Mouse (Mus musculus): Measurements from ENCODE around the gene Zswim4.
"Not testable (repeated sequence)": the region's sequence is repeated elsewhere in the genome, so short reads cannot be mapped to it uniquely, and the experiment has no call there.

Zswim4 gene

GRCm38 (mm10) chr8:84236998-84237473 lies at the start of gene Zswim4:
TSS of gene Zswim4 (minus strand) at chr8:84237055.
- DNase-seq = peak; percentile 98

DNA sequence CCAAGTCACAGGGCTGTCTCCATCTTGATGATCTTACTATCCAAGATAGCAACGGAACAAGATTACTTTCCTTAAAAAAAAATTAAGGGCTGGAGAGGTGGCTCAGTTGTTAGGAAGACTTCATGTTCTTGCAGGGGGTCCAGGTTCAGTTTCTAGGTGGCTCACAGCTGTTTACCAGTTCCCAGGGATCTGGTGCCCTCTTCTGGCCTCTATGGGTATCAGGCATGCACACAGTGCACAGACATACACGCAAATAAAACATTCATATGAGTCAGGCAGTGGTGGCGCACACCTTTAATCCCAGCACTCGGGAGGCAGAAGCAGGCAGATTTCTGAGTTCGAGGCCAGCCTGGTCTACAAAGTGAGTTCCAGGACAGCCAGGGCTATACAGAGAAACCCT lies 48.8 kb upstream of the Zswim4 start:
- not testable (repeated sequence) for DNase-seq

DNA sequence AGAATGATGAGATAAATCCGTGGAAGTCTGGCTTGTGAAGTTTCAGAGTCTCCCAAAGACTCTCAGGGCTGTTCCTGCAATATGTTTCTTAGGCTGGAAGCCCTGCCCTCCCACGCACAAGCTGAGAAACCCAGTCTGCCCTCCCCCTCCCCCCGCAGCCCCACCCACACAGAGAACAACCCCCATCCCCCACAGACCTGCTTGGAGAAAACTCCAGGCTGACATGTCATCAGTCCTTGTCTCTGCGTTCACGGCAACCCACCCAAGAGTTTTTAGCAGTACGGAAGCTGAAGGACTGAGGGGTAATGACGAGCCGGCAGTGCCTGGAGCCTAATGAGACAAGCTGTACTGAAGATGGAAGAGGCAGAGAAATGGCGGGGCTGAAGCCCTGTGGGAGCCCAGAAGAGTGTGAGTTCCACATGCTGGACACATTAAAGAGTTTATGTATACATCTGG lies 47.8 kb upstream of the Zswim4 start:
- no peak for DNase-seq

DNA sequence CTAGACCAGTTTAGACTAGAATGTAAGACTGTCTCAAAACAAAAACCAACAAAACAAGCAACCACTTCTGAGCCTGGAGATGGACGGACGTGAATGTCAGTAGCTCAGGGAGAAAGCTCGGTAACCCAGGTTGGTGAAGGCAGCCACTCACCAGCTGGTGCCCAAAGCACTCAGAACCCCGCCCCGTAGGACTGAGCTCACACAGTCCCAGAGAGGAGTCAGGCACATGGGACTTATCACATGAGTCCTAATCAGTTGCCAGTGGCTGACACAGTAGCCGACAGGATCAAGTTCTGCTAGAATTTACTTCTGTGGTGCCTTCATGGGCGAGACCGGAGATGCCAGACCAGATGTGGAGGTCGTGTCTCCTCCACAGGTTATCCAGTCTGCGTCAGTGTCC lies 43.9 kb upstream of the Zswim4 start:
- DNase-seq = no peak

DNA sequence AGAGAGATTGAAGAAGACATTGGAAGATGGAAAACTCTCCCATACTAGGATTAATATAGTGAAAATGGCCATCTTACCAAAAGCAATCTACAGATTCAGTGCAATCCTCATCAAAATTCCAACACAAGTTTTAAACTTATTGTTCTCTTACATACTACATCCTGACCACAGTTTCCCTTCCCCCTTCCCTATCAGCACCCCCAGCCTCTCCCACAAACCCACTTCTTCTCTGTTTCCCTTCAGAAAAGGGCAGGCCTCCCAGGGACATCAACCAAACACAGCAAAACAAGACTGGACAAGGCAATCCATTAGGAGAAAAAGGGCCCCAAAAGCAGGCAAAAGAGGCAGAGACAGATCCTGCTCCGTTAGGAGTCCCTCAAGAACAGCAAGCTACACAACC lies 39.6 kb upstream of the Zswim4 start:
- DNase-seq = no peak

DNA sequence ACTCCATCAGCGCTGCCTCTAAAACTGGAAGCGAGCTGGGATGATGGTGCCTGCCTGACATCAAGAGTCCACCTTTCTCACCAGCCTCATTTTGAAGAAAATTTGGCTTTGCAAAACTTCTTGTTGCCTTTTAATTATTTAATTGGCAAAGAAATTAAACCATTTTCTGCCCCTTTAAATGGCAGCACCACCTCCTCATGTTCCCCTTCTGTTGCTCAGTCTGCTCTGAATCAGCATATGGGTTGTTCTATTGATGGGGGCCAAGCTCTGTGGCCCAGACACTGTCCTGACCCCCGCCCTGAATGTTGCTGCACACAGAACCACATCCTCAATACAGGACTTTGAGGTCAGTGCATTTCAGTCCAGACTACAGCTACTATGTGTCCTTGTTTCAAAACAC lies 37.1 kb upstream of the Zswim4 start:
- no peak for DNase-seq

GRCm38 (mm10) chr8:84272302-84272701 lies 35.4 kb upstream of the Zswim4 start:
- no peak for DNase-seq

- DNase-seq = peak; percentile 100
These were observed 33.3 kb upstream of the Zswim4 start, which contains the start of gene Ccdc130 for GRCm38 (mm10) chr8:84269950-84270773. TSS of gene Ccdc130 (minus strand) at chr8:84270380.

DNA sequence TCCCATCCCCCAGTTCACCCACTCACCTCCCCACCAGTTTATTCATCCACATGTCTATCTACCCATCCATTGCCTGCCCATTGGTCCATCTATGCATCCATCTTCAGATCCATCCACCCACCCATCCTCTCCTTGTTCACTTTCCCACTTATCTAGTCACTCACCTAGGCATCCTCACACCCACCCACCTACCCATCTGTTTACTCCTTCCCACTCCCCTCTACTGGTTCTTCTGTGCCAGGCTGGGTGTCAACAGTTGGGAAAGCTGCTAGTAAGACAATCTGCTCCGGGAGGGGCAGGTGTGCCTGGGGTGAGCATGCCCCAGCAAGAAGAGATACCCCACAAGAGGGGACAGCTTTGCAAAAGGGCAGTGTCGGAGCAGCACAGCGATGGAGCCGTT lies 24.2 kb upstream of the Zswim4 start:
- DNase-seq = no peak

- DNase-seq = peak; percentile 88
These were observed 20.2 kb upstream of the Zswim4 start, which contains the start of gene Mri1 for GRCm38 (mm10) chr8:84256822-84257610. TSS of gene Mri1 (minus strand) at chr8:84257326.

- peak; percentile 52 for DNase-seq
These were observed 19.6 kb upstream of the Zswim4 start for GRCm38 (mm10) chr8:84256458-84256821.

GRCm38 (mm10) chr8:84255858-84256257 lies 19.0 kb upstream of the Zswim4 start:
- DNase-seq = no peak

GRCm38 (mm10) chr8:84249257-84250170 lies 12.7 kb upstream of the Zswim4 start, which contains the start of gene D8Ertd738e:
TSS of gene D8Ertd738e (minus strand) at chr8:84249719.
- peak; percentile 84 for DNase-seq

- no peak for DNase-seq
These were observed 5.0 kb upstream of the Zswim4 start for GRCm38 (mm10) chr8:84241821-84242220.

DNA sequence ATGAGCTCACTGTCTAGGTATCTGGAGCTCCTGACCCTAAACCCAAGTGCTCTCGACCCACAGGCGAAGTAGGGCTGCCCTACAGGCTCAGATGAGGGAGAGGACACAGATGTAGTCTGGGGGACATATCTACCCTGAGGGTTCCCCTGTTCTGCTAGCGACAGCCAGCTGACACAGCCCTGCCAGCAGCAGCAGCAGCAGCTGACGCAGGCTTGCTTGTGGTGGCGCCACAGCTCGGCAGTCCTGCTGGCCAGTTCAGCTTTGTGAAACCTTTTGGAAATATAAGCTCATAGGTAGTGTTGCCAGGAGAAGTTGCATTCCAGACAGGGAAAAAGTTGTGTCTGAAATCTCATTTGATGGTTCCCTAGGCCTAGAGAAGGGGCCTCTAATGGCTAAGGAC lies 4.3 kb upstream of the Zswim4 start:
- DNase-seq = no peak

- no peak for DNase-seq
These were observed 831 bp upstream of the Zswim4 start for GRCm38 (mm10) chr8:84237542-84238229.

GRCm38 (mm10) chr8:84236410-84236997 lies 351 bp downstream of the Zswim4 start:
- DNase-seq = no peak

- DNase-seq = no peak
These were observed 977 bp downstream of the Zswim4 start for GRCm38 (mm10) chr8:84235746-84236409.

- no peak for DNase-seq
These were observed 3.8 kb downstream of the Zswim4 start for GRCm38 (mm10) chr8:84233055-84233454.

DNA sequence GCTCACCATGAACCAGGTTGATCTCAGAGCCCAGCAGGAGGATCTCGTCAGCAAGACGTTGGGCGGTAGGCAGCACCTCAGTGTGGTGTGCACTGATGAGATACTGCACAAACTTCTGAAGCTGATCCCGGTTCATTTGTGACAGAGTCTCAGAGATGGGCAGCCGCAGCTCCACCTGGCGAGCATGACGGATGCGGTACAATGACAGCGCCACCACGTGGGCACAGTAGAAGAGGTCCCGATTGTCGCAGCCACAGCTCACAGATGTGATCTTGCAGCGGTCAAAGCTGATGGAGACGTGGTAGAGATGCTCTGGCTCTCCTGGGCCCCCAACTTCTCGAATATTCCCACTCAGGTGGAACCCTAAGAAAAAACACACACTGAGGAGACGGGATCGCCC lies 6.1 kb downstream of the Zswim4 start:
- DNase-seq = no peak

Data from cerebellum, adult 11-12 months (tissue).